Mouse (Mus musculus): ENCODE results near the gene Dnmt3a. TPM values are rescaled to one million over a fixed set of nuclear protein-coding genes. Genes with fewer than 3 reads are reported as not detected.

Gene Dnmt3a
- polyA plus RNA-seq, 1 experiment from 2014 or later: 65.3 TPM

DNA sequence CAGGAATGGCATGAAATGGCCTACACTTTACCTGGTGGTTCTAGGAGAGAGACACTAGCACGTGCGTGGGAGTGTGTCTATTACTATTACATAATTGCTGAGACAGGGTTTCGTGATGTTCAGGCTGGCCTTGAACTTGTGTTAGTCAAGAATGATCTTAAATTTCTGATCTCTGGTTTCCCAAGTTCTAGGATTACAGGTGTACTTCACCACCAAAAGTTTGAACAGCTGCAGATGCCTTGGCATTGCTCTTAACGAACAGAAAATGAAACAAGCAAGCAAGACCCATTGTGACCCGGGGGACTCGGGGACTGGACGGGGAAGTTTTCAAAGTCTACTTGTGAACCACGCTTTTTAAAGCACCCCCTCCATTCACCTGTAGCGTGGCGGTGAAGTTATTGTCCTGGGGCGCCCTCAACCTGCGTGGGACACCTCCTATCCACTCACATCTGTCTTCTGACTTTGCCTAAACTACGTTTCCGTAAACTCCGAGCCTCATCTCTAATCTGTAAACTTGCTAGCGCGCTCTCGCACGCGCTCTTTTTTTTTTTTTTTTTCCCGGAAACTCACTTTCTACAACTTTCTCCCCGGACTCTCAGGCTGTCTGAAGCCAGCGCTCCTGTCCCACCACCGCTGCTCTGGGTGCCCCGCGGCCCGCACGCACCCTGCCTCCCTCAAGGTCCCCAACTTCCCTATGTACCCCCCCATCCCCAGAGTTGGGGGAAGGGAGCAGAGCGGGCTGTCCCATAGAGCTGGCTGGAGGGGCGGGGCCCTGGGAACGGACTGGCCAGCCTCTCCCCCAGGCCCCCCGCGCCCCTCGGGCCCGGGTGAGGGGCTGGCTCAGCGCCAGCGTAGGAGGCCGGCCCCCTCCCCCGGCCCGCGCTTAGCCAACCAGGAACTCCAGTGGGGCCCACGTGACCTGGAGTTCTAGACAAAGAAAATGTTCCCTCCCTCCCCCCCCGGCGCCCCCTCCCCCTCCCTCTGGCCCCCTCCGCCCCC, 85.2 kb downstream of the Dnmt3a start:
- Histone ChIP-seq H3K4me1 (ENCODE audit: control insufficient read depth, insufficient read depth, low read length) (peaks cover 76% of the 10 kb centered on the region), H3K4me2 (ENCODE audit: low read length) (peak overlapping the region; percentile 60), H3K9ac (replicated peaks; ENCODE audit: low read length) (peak overlapping the region; percentile 58), H3K27ac (replicated peaks; ENCODE audit: low read depth, low read length) (peak overlapping the region; percentile 86), H3K27me3 (ENCODE audit: control insufficient read depth, insufficient read depth, low read length) (no peaks in the 10 kb centered on the region), H3K4me3 (replicated peaks; ENCODE audit: low read depth, low read length) (peak overlapping the region; percentile 43), H3K9me3 (ENCODE audit: control insufficient read depth, low read length) (no peaks in the 10 kb centered on the region), H3K36me3 (ENCODE audit: control insufficient read depth, insufficient read depth, low read length) (peaks cover 17% of the 10 kb centered on the region)
- peak; percentile 90 for DNase-seq
- whole genome bisulfite sequencing: 3% methylated on average over 43 of the region's 45 CpGs
- ATAC-seq (ENCODE audit: low FRiP score, low TSS enrichment): peak; percentile 75

GRCm38 (mm10) chr12:3891779-3892239, 86.0 kb downstream of the Dnmt3a start:
- peak overlapping the region; percentile 86 for H3K27ac ChIP-seq (replicated peaks; ENCODE audit: low read depth, low read length)
- peaks cover 69% of the 10 kb centered on the region for H3K4me1 ChIP-seq (ENCODE audit: control insufficient read depth, insufficient read depth, low read length)
- DNase-seq (peak; percentile 66), ATAC-seq (ENCODE audit: low FRiP score, low TSS enrichment) (peak; percentile 51)
- peaks cover 25% of the 10 kb centered on the region for H3K36me3 ChIP-seq (ENCODE audit: control insufficient read depth, insufficient read depth, low read length)
- H3K9ac ChIP-seq (replicated peaks; ENCODE audit: low read length): peak overlapping the region; percentile 58
- no peaks in the 10 kb centered on the region for H3K9me3 ChIP-seq (ENCODE audit: control insufficient read depth, low read length)
- no peaks in the 10 kb centered on the region for H3K27me3 ChIP-seq (ENCODE audit: control insufficient read depth, insufficient read depth, low read length)
- peak overlapping the region; percentile 60 for H3K4me2 ChIP-seq (ENCODE audit: low read length)
- 1% methylated on average over 18 of the region's 18 CpGs for WGBS
- H3K4me3 ChIP-seq (replicated peaks; ENCODE audit: low read depth, low read length): peak overlapping the region; percentile 43

DNA sequence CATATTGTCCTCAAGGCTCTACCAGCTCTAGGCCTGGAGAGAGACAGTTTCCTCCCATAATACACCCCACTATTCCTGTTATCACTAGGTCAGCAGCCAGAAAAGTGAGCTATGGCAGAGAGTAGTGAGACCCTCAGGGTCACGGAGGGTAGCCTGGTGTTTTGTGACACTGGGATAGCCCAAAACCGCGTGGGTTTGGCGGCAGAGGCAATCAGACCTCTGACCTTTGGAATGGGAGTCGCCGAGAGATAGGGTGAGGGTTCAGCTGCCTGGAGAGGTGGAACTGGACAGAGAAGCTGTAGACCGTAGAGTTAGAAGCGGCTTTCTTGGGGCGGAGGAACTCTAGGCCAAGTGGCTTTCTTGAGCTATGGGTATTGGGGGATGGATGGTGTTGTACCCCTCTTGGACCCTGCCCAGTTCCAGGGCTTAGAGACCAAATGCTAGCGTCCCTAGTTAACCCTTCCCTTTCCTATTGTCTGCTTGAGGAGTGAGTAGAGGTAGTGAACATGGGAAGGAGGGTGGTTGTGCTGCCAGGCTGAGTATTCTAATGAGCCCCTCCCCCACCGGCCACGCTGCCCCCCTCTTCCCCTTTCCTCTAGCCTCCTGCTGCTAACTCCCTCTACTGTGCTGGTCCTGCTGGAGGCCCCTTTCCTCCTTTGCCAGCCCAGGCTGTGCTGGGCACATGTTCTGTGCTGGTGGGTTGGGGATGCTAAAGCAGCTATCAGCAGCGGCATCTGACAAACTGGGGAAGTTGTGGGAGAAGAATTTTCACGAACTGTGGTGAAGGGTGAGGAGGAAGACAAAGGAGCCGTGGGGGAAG, 86.6 kb downstream of the Dnmt3a start:
- Histone ChIP-seq H3K36me3 (ENCODE audit: control insufficient read depth, insufficient read depth, low read length) (peaks cover 31% of the 10 kb centered on the region), H3K27ac (replicated peaks; ENCODE audit: low read depth, low read length) (peak overlapping the region; percentile 86), H3K4me1 (ENCODE audit: control insufficient read depth, insufficient read depth, low read length) (peaks cover 63% of the 10 kb centered on the region), H3K27me3 (ENCODE audit: control insufficient read depth, insufficient read depth, low read length) (no peaks in the 10 kb centered on the region), H3K4me3 (replicated peaks; ENCODE audit: low read depth, low read length) (peak overlapping the region; percentile 43), H3K9ac (replicated peaks; ENCODE audit: low read length) (peak overlapping the region; percentile 58), H3K9me3 (ENCODE audit: control insufficient read depth, low read length) (no peaks in the 10 kb centered on the region), H3K4me2 (ENCODE audit: low read length) (peak overlapping the region; percentile 60)
- peak; percentile 51 for ATAC-seq (ENCODE audit: low FRiP score, low TSS enrichment)
- 3% methylated on average over 15 of the region's 15 CpGs for WGBS
- DNase-seq: peak; percentile 72

DNA sequence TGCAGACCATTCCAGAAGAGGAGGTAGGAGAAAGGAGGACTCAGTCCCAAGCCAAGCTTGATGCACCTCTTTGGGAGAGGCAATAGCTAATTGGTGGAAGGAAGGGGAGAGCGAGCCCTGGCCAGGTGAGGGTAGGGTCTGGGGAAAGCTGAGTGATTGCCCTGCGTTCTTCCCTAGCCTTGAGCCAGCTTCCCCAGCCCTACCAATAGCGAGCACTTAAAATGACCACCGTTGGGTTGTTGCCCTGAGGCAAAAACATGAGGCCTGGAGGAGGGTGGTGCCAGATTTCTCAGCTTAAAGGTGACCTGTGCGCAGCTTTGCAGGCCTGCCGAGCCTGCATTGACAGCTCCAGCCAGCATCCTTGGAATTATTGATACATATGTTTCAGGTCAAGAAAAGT, 87.5 kb downstream of the Dnmt3a start:
- H3K4me1 ChIP-seq (ENCODE audit: control insufficient read depth, insufficient read depth, low read length): peaks cover 54% of the 10 kb centered on the region
- peak overlapping the region; percentile 60 for H3K4me2 ChIP-seq (ENCODE audit: low read length)
- ATAC-seq (ENCODE audit: low FRiP score, low TSS enrichment) (no peak), DNase-seq (no peak)
- H3K9me3 ChIP-seq (ENCODE audit: control insufficient read depth, low read length): no peaks in the 10 kb centered on the region
- peaks cover 39% of the 10 kb centered on the region for H3K36me3 ChIP-seq (ENCODE audit: control insufficient read depth, insufficient read depth, low read length)
- no peak overlapping the region for H3K27ac ChIP-seq (replicated peaks; ENCODE audit: low read depth, low read length)
- H3K9ac ChIP-seq (replicated peaks; ENCODE audit: low read length): peak overlapping the region; percentile 58; the same call in 1 of the 2 replicates
- WGBS: 56% methylated on average over 6 of the region's 6 CpGs
- H3K4me3 ChIP-seq (replicated peaks; ENCODE audit: low read depth, low read length): peak overlapping the region; percentile 43
- no peaks in the 10 kb centered on the region for H3K27me3 ChIP-seq (ENCODE audit: control insufficient read depth, insufficient read depth, low read length)

GRCm38 (mm10) chr12:3894525-3894924, 88.7 kb downstream of the Dnmt3a start:
- ATAC-seq (ENCODE audit: low FRiP score, low TSS enrichment) (no peak), DNase-seq (no peak)
- H3K4me2 ChIP-seq (ENCODE audit: low read length): no peak overlapping the region
- H3K4me3 ChIP-seq (replicated peaks; ENCODE audit: low read depth, low read length): no peak overlapping the region
- no peaks in the 10 kb centered on the region for H3K27me3 ChIP-seq (ENCODE audit: control insufficient read depth, insufficient read depth, low read length)
- H3K27ac ChIP-seq (replicated peaks; ENCODE audit: low read depth, low read length): peak overlapping the region; percentile 26; the same call in 1 of the 2 replicates
- peaks cover 42% of the 10 kb centered on the region for H3K4me1 ChIP-seq (ENCODE audit: control insufficient read depth, insufficient read depth, low read length)
- H3K9me3 ChIP-seq (ENCODE audit: control insufficient read depth, low read length): no peaks in the 10 kb centered on the region
- peaks cover 50% of the 10 kb centered on the region for H3K36me3 ChIP-seq (ENCODE audit: control insufficient read depth, insufficient read depth, low read length)
- 71% methylated on average over 7 of the region's 7 CpGs for WGBS
- H3K9ac ChIP-seq (replicated peaks; ENCODE audit: low read length): no peak overlapping the region; the same call in 1 of the 2 replicates

DNA sequence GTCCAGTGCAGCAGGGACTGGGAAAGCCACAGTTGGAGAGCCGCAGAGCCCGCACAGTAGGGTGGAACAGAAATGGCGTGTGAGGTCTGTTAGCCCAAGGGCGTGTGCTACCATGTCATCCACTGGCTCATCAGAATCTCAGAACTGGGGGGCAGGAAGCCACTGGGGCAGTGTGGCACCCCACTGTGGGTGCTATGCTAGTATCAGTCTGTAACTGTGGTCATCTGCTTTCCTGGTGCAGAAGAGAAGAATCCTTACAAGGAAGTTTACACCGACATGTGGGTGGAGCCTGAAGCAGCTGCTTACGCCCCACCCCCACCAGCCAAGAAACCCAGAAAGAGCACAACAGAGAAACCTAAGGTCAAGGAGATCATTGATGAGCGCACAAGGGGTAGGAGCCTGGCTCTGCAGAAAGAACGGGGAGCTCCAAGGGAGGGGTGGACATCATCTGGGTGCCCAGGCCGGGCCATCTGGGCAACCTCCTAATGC, 91.3 kb downstream of the Dnmt3a start:
- no peak for DNase-seq
- 91% methylated on average over 9 of the region's 9 CpGs for WGBS
- no peak overlapping the region for H3K27ac ChIP-seq (replicated peaks; ENCODE audit: low read depth, low read length)
- no peak overlapping the region for H3K4me2 ChIP-seq (ENCODE audit: low read length)
- H3K9ac ChIP-seq (replicated peaks; ENCODE audit: low read length): no peak overlapping the region
- ATAC-seq (ENCODE audit: low FRiP score, low TSS enrichment): no peak
- H3K4me1 ChIP-seq (ENCODE audit: control insufficient read depth, insufficient read depth, low read length): peaks cover 25% of the 10 kb centered on the region
- H3K4me3 ChIP-seq (replicated peaks; ENCODE audit: low read depth, low read length): no peak overlapping the region
- H3K36me3 ChIP-seq (ENCODE audit: control insufficient read depth, insufficient read depth, low read length): peaks cover 71% of the 10 kb centered on the region
- H3K9me3 ChIP-seq (ENCODE audit: control insufficient read depth, low read length): no peaks in the 10 kb centered on the region
- H3K27me3 ChIP-seq (ENCODE audit: control insufficient read depth, insufficient read depth, low read length): no peaks in the 10 kb centered on the region

DNA sequence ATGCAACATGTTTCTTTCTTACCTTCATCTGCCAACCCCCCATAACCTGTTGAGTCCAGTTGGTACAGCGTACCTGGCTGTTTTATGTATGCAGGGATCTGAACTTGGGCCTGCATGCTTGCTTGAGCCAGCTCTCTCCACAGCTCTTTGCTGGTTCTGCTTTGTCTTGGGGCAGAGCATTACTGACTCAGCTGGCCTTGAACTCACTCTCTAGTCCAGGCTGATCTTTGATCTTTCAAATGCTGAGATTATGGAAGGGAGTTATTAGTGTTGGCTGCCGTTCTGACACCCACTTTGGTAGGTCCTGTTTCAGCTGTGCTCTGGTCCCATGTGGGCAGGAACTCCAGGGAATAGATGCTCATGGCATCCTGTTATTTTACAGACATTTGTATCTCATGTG, 93.0 kb downstream of the Dnmt3a start:
- H3K27me3 ChIP-seq (ENCODE audit: control insufficient read depth, insufficient read depth, low read length): no peaks in the 10 kb centered on the region
- H3K36me3 ChIP-seq (ENCODE audit: control insufficient read depth, insufficient read depth, low read length): peaks cover 86% of the 10 kb centered on the region
- peaks cover 8% of the 10 kb centered on the region; the same call in 1 of the 2 replicates for H3K4me1 ChIP-seq (ENCODE audit: control insufficient read depth, insufficient read depth, low read length)
- H3K4me2 ChIP-seq (ENCODE audit: low read length): no peak overlapping the region
- no peaks in the 10 kb centered on the region for H3K9me3 ChIP-seq (ENCODE audit: control insufficient read depth, low read length)
- H3K4me3 ChIP-seq (replicated peaks; ENCODE audit: low read depth, low read length): no peak overlapping the region
- H3K9ac ChIP-seq (replicated peaks; ENCODE audit: low read length): no peak overlapping the region
- H3K27ac ChIP-seq (replicated peaks; ENCODE audit: low read depth, low read length): no peak overlapping the region
- DNase-seq (no peak), ATAC-seq (ENCODE audit: low FRiP score, low TSS enrichment) (no peak)
- 92% methylated on average over 2 of the region's 2 CpGs for WGBS

DNA sequence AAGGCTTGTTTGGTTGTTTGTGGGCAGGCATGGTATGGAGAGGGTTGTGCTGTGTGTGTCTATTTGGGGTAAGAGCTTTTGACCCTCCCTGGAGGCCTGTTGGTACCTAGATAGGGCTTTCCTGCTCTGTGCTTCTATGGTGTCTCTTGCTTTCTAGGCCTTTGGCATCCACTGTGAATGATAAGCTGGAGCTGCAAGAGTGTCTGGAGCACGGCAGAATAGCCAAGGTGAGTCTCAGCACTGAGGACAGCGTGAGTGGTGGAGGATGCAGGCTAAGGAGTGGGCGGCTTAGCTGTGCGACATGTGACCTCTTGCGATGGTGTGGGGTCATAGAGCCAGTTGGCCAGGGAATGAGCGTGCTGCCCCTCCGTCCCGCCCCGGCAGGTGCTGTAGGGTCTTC, 99.6 kb downstream of the Dnmt3a start:
- Histone ChIP-seq H3K27ac (replicated peaks; ENCODE audit: low read depth, low read length) (no peak overlapping the region), H3K9ac (replicated peaks; ENCODE audit: low read length) (no peak overlapping the region), H3K27me3 (ENCODE audit: control insufficient read depth, insufficient read depth, low read length) (no peaks in the 10 kb centered on the region), H3K4me1 (ENCODE audit: control insufficient read depth, insufficient read depth, low read length) (no peaks in the 10 kb centered on the region), H3K4me3 (replicated peaks; ENCODE audit: low read depth, low read length) (no peak overlapping the region), H3K4me2 (ENCODE audit: low read length) (no peak overlapping the region), H3K36me3 (ENCODE audit: control insufficient read depth, insufficient read depth, low read length) (peaks cover 87% of the 10 kb centered on the region), H3K9me3 (ENCODE audit: control insufficient read depth, low read length) (no peaks in the 10 kb centered on the region)
- no peak for ATAC-seq (ENCODE audit: low FRiP score, low TSS enrichment)
- 94% methylated on average over 9 of the region's 9 CpGs for WGBS
- no peak for DNase-seq

Measured in midbrain, embryonic 14.5 days (tissue).